Mouse (Mus musculus) brain, embryonic 18.5 days (tissue): ENCODE results near the gene Atp6v1g1.

Experiments used
- DNase-seq: peaks from one replicate; pipeline ENCODE4 v3.0.0-alpha.2; 2012; ENCODE audit warnings: low read depth, low spot score

Gene Atp6v1g1

DNA sequence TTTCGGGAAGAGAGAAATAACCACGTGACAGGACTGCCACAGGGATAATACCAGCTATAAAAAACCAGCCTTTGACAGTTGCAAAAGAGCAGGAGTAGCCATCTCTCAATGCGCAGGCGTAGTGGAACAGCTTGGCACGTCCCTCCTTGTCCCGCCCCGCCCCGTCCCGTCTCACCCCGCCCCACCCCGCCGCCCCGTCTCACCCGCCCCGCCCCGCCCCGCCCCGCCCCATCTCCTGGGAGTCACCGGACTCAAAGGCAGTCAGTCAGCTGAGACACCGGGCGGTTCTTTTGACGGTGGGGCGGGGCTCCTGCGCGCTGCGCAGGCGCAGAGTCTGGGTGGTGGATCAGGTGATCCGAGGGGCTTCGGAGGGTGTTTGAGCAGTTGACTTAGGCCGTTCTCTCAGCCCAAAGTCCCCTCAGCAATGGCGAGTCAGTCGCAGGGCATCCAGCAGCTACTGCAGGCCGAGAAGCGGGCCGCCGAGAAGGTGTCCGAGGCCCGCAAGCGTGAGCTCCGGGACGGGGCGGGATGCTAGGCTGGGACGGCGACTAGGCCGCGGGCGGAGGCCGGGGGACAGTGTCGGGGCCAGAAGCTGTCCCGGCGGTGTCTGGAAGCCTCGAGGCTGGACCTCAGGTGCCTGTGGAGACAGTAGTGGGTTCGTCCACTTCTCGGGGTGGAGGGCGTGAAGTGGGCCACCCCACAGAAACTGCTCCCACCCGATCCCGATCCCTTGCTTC is at the start of gene Atp6v1g1:
TSS of gene Atp6v1g1 (plus strand) at position 279 of the 737 bp plus-strand sequence.
- DNase-seq: peak; percentile 85

DNA sequence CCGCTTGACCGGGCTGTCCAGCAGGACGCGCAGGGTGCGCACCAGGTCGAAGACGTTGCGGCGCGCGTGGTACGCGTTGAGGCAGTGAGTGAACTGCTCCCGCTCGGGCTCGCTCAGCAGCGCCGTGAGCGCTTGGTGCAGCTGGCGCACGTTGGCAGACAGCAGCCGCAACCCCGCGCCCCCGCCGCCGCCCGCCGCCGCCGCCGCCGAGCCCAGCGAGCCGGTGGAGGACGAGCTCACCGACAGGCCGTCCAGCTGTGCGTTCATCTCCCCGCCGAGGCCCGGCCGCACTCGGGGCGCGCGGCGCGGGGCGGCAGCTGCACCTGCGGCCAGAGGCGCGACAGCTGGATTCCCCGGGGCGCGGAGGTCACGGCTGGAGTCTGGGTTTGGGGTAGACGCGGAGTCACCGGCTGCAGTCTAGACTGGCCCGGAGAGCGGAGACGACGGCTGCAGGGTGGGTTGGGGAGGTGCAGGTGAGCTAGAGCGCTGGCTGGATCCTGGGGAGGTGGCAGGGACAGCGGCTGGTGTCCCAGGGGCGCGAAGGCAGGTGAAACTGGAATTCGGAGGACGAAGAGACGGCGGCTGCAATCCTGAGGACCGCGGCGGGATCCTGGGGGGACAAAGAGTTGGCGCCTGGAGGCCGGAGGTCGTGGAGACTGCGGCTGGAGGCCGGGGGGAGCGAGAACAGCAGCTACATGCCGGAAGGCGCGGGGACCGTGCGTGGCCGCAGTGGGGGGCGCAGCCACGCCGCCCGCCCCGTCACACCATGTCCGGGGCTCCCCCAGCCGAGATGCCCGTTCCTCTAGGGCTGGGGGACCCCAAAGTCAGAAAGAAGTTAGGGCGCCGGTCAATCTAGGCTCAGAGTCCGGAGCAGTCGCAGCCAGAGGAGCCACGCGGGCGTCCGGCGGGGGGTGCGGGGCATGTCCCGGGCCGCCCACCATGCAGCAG is 49.3 kb upstream of the Atp6v1g1 start:
- DNase-seq: no peak

DNA sequence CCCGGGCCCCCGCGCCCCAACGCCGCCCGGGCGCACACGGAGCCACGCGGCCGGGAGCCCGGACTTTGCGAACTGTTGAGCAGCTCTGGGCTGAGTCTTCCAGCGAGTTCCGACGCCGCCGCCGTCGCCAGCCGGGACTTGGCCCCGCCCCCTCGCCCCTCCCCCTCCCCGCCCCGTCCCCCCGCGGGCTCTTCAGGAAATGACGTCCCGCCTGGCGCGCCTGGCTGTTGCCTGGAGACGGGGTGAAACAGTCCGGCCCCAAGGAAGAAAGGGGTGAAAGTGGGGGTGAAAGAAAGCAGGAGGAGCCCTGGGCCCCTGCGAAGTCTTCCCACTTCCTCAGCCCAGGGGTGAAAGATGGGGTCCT is 48.7 kb upstream of the Atp6v1g1 start, which contains the start of gene Whrn:
TSS of gene Whrn (minus strand) at position 77 of the 364 bp plus-strand sequence.
- DNase-seq: peak; percentile 34

DNA sequence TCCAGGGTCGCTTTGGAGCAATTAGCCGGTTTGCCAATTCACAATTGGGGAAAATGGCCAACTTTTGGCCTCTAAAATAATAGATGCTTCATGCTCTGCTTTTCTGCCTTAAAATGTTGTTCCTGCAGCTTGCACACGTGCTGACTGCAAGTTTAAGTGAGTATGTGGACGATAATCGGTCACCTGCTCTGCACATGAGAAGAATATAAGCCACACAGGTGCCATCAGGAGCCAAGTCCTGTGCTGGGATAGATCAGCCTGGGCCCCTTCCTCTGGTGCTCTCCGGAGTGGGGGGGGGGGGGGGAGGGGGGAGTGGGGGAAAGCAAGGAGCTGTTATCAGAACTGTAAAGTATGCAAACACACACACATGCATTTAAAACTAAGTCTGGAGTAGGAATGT is 48.3 kb upstream of the Atp6v1g1 start:
- no peak for DNase-seq

DNA sequence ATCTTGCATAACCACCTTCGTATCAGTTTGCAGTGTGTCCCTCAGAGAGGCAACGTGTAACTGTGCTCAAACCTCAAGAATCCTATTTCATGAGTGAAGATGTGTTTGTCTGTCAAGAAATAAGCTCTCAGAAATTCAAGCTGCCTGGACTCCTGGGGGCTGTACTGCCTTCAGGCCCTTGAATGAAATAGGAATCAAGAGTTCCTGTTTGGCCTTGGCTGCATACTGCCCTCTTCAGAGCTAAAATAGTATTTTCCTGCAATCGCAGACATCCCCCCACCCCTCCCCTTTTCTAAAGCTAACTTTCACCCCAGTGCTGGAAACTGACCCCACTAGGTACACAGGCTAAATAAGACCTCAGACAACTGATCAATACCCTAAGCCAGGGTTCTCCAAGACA is 46.2 kb upstream of the Atp6v1g1 start:
- no peak for DNase-seq

DNA sequence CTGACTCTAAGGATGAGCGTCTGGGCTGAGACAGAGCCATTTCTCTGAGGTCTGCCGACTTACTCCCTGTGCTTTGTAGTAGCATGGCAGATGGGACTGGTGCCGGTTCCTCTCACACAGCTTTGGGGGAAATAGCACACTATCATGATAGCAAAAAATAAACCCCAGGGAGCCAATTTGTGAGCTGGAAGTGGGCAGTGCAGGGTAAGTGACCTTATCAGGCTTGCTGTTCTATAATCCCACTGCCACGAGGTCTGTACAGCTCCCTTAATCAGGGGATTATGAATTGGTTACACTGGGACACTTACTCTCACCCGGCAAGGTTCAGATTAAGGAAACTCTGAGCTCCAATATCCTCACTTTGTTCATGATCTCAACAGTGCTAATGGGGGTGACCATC is 43.5 kb upstream of the Atp6v1g1 start:
- DNase-seq: no peak

DNA sequence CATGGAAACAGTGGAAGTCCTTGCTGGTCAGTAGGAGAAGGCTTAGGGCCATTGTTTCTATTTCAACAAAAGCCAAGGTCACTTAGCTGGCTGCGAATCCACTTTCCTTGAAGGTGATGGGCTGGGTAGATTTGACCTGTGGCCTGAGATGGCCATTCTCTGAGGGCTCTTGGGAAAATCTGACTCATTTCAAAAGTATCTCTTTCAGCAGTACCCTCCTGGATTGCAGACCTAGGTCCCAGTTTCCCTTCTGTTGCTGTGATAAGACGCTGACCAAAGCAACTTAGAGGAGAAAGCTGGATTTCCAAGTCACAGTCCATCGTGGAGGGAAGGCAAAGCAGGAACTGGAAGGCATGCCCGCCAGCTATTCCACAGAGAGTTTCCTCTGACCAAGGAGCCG is 40.6 kb upstream of the Atp6v1g1 start:
- no peak for DNase-seq

DNA sequence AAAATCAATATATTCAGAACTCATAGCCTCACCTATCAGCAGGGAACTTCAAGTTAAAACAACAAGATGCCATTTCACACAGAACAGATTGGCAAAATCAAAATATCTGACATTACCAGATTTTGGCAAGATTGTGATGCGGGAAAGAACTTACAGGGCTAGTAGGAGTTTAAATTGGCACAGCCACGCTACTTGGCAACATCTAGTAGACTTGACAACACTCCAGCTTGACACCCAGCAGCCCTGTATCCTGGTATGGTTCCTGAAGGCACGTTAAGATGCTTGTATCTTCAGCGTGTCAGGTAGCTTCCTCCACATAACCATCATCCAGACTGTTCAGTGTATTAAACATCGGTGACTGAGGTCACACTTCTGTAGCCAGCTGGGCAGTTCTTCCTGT is 37.1 kb upstream of the Atp6v1g1 start:
- DNase-seq: no peak

DNA sequence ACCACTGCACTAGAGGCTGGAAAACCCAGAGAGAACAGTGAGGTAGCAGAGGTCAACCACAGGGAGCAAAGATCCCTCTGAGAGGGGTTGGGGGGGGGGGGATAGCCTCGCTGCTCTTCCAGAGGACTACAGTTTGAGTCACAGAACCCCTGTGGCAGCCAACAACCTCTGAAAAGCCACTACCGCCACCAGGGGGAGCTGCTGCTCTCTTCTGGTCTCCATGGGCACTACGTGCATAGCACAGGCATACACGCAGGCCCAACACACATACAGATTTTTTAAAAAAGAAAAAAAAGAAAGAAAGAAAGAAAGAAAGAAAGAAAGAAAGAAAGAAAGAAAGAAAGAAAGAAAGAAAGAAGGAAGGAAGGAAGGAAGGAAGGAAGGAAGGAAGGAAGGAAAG is 36.3 kb upstream of the Atp6v1g1 start:
- DNase-seq: no peak

DNA sequence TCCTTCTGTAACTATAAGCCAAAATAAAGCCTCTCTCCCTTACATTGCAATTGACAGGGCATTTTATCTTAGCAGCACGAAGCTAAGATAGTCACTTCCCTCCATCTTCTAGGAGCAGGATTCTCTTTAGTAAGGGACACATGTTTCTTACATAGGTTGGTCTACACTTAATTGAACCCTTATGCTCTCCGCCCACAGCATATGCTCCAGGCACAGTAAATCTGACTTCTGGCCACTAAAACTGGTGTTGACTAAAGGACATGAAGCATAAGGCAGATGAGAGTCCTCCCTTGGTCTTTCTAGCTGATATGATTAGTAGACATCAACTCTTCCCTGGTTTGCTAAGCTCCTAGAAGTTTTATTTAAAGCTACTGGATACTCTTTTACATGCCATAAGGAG is 31.7 kb upstream of the Atp6v1g1 start:
- DNase-seq: no peak

DNA sequence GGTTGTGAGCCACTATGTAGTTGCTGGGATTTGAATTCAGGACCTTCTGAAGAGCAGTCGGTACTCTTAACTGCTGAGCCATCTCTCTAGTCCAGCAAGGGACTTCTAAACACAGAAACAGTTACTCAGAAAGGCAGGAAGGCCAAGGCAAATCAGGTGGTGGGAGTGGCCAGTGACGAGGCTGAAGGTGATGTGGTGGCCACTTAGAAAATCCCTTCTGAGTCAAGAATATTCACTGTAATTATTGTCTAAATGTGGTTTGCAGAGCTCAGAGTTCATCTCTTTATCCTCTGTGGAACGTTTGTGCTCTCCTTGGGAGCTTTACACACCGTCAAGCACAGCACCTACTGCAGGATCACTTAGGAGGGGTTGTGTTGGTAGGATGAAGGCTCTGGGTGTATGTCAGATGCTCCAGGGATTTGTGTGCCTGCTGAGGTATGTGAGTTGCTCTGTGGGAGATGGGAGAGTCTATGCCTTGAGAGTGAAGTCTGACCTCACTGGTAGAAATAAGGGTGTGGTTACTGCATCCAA is 30.1 kb upstream of the Atp6v1g1 start:
- DNase-seq: no peak

DNA sequence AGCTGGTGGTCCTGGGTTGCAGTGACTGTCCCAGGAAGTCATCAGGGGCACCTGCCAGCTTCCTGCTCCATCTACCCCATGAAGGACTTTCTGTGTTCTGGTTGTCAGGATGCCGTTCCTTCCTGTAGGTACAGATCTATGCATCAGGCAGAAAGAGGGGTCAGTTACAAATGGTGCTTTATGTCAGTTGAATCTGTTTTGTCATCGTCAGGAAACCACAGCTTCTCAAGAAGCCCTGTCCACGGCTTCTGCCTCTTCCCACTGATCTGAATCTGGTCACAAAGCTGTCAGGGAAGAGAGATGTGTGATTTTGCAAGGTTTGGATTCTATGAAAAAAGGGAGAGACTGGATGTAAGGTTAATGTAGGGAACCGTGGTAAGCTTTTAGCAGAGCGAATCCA is 29.6 kb upstream of the Atp6v1g1 start:
- no peak for DNase-seq

DNA sequence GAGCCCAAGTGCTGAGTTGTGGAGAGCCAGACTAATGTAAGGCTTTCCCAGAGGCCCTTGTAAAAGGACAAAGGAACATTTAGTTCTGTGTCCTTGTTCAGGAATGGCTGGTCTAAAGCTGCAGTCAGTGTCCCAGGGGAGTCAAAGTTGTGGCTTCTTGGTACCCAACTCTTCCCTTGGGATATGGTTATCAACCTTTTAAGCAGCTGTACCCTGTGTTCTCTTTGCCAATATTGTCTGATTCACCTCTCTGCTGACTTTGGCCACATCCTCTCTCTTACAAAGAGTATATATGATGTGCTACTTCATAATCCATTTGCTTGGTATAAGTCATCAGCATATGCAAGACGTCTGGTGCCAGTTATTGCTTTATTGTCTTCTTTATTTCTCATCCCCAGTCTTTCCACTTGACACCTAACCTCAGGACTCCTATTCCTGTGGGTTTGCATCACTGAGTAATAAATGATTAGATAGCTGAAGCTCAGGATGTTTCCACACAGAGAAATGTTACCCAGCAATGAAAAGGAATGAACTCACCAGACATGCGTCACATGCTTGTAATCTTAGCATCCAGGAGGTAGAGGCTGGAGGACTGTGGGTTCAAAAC is 22.7 kb upstream of the Atp6v1g1 start:
- DNase-seq: no peak

DNA sequence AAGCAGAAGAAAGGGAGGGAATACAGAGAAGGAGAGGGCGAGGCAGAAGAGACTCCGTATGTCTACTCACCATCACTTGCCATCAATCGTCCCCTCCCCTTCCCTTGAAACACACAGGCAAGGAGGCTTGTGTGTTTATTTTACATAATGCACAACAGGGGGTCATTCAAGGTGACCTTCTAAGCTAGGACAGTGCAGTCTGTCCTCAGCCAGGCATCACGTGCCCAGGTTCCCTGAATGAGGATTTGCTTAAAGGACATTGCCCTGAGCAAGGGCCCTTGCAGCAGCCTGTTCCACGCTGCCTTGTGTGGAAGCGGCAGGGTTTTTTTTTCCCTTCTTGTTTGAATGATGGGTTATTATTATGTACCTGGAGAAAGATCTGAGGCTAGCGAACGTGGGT is 19.1 kb upstream of the Atp6v1g1 start:
- DNase-seq: no peak

DNA sequence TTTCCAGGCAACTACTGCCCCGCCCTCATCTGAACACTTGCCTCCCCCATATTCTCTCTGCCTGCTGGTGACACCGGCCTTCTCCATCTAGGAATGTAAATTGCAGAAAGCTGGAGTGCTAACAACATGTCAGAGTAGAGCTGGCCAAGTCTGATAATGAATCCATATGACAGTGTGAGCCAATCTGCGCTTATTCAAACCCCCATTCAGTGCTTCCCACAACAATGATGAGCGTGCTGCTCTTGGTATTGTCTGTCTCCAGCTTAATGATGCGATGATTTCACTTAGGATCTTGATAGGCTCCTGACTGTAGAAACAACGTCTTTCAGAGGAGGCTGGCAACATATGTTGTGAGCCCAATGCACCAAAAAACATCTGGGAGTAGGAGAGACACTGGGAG is 15.6 kb upstream of the Atp6v1g1 start:
- DNase-seq: peak; percentile 58

DNA sequence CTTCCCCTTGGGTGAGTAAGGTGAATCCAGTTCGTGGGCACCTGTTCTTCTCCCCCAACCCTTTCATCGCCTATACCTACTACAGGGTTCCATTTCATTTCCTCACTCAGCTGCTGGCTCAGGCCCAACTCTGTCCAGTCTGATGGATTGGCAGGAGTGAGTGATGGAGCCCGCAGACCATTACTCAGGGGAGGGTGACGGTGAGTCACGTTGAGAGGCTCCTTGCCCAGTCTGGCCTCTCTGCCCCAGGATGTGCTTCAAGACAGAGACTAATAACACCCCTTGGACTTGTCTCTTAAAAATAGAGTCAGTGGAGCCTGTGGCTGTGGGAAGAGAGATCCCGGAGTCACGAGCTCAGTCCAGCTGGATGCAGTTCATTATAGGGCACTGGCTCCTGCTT is 14.2 kb upstream of the Atp6v1g1 start:
- no peak for DNase-seq

DNA sequence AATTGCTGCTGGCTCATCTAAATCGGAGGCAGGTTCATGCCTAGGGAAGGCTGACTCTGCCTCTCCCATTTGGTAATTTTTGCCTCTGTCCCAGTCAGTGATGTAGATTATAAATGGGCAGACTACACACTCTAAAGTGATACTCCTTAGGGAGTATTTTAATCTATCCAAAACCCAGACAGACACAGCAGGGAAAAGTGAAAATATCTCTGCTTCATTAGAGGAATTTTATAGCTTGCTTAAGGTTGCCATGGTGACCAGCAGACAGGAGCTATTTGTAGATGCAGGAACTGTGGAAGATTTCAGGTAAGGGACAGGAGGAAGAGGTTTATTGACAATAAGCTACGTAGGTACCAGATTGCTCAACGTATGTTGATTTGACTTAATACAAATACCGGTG is 7.0 kb upstream of the Atp6v1g1 start:
- no peak for DNase-seq

DNA sequence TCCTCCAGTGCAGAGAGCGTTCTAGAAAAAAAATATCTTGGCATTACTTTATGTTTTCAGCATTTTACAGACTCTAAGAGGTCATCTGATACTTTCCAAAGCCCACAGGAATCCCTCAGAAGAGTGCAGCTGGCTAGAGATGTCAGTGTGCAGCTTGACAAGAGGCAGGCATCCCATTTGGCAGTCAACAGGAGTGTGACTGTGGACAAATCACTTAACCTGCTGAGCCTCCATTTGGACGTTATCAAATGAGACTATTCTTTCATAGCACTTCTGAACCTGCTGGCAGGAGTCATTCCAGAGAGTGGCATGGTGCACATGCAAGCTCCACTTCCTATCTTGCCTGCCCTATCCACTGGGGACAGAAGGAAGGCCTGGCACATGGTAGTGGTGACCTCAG is 2.4 kb upstream of the Atp6v1g1 start:
- DNase-seq: no peak

DNA sequence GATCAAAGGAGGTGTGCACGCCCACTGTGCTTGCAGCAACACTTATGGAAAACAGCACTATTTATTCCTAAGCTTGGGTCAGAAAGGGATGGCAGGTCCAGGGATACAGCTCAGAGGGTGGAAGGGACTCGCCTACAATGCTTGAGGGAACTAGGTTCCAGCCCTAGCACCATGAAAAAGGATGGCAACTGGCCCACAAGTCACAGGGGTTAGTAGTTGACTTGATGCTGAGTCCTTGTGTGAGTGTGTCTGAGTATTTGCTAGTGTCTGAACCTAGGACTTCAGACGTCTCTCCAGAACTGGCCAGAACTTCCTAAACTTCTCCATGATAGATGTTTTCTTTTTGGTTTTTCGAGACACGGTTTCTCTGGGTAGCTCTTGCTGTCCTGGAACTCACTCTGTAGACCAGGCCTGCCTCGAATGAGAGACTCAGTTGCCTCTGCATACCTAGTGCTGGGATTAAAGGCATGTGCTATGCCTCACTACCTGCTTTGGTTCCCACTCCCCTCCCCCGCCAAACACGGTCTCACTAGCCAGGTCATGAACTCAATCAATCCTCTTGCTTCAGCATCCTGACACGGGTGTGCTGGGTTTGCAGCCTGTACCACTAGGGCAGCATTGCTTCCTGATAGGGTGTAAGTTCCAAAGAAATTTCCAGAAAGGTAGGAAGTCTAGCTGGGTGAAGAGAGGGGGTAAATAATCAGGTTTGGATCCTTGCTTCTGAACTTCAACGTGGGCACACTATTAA is 652 bp upstream of the Atp6v1g1 start:
- DNase-seq: no peak

DNA sequence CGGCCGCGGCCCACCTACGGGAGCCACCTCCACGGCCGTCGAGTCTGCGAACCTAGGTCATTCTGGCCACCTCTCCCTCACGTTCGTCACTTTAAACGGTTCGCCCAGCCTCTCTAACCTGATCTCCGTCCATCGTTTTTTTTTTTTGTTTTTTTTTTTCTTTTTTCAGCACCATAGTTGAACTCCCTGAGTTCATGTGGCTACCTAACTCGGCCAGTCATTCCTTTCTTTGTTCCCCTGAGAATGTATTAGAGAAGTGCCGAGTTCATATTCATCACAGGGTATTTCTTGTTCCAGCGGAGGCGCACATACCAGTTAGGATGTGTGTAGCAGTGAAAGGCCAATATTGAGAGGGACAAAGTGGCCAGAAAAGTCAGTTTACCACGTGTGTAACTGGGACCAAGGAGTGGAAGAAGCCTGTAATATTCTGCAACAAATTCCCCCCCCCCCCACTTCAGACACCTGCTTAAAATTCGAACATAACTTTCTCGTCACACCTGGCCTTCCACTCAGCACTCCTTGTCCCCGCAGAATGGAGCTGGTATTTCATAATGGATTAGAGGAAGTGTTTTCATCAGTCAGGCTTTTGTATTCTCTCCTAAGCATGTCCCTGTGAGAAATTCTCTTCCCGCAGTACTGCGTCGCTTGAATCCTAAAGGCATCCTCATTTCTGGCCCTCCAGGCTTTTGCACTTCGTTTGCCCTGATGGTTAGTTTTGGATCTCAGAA is 823 bp downstream of the Atp6v1g1 start:
- DNase-seq: no peak
